9 mouse cellular contexts compared by ENCODE assay signal in genomic region chrX:99808375-99808774, GRCm38 (mm10). TPM values are rescaled to one million over a fixed set of nuclear protein-coding genes. Genes with fewer than 3 reads are reported as not detected.
DNase-seq lines count a peak whose midpoint lies in the region; ATAC-seq and TF ChIP-seq lines count a peak whose summit lies in the region.
"Had no signal": no experiment of that assay in that cellular context is flagged by ENCODE, and none has a peak within 500 bp of the region (broad histone marks: within the 10 kb centered on the region; RNA-seq: fewer than 3 reads in every experiment).

No protein-coding gene starts in this region.

- no peak overlapping the region for H3K4me3 ChIP-seq in gastrocnemius, adult 2 months
- no peak overlapping the region for H3K4me3 ChIP-seq in lung, postnatal 0 days (ENCODE audit: low read depth, low read length)
- H3K4me3 ChIP-seq: liver, embryonic 13.5 days had no signal

- WGBS in lung, postnatal 0 days: 36% methylated on average over 1 of the region's 1 CpGs

- TF ChIP-seq CTCF in gastrocnemius, adult 2 months (IDR thresholded peaks at IDR 0.05): peak; percentile 49
- TF ChIP-seq CTCF in lung, postnatal 0 days (IDR thresholded peaks at IDR 0.05): peak; percentile 41

- H3K9ac ChIP-seq in lung, postnatal 0 days (replicated peaks; ENCODE audit: low read depth): no peak overlapping the region
- H3K9ac ChIP-seq: liver, embryonic 13.5 days had no signal

- H3K4me2 ChIP-seq in lung, postnatal 0 days (replicated peaks; ENCODE audit: low read depth, low read length): no peak overlapping the region
- H3K4me2 ChIP-seq: liver, embryonic 13.5 days had no signal

- intact Hi-C loops in gastrocnemius, adult 2 months (cut with DNase I): loop anchor here (1.0 kb wide), 1 partner anchor 672 kb away; no protein-coding TSS in a partner anchor
- intact Hi-C loops in gastrocnemius, postnatal 14 days (cut with DNase I; ENCODE audit: low total_unique reads): no loop called here
- intact Hi-C loops in left cerebral cortex, postnatal 25 days (cut with DNase I): loop anchor here (1.0 to 5.0 kb wide), 2 partner anchors 584 to 672 kb away; no protein-coding TSS in a partner anchor

- no peaks in the 10 kb centered on the region for H3K9me3 ChIP-seq in lung, postnatal 0 days (ENCODE audit: low read length)
- H3K9me3 ChIP-seq: liver, embryonic 13.5 days had no signal

- TF ChIP-seq EP300 in lung, postnatal 0 days (IDR thresholded peaks at IDR 0.05): no peak

- H3K27ac ChIP-seq in gastrocnemius, adult 2 months: no peak overlapping the region
- H3K27ac ChIP-seq in lung, postnatal 0 days (ENCODE audit: low read length): no peak overlapping the region
- H3K27ac ChIP-seq: liver, embryonic 13.5 days had no signal

- no peaks in the 10 kb centered on the region for H3K4me1 ChIP-seq in lung, postnatal 0 days (ENCODE audit: insufficient read depth, low read depth, low read length)
- H3K4me1 ChIP-seq: liver, embryonic 13.5 days had no signal

- ATAC-seq in lung, postnatal 0 days: no peak
- ATAC-seq in erythroblast, adult 5-6 weeks (replicated peaks; ENCODE audit: low FRiP score, poor library complexity, severe bottlenecking): no peak
- no peak for ATAC-seq in megakaryocyte-erythroid progenitor cell, adult 5-6 weeks (replicated peaks; ENCODE audit: low FRiP score, low TSS enrichment, poor library complexity, severe bottlenecking)

- no peaks in the 10 kb centered on the region for H3K27me3 ChIP-seq in lung, postnatal 0 days (replicated peaks; ENCODE audit: insufficient read depth, low read length)
- H3K27me3 ChIP-seq: liver, embryonic 13.5 days had no signal

- H3K36me3 ChIP-seq in lung, postnatal 0 days (ENCODE audit: insufficient read depth, low read length): no peaks in the 10 kb centered on the region
- H3K36me3 ChIP-seq: liver, embryonic 13.5 days had no signal

- no peak for DNase-seq in gastrocnemius, adult 2 months
- DNase-seq in gastrocnemius, postnatal 14 days: no peak
- DNase-seq in lung, postnatal 0 days (ENCODE audit: low spot score): no peak
- DNase-seq in lung, adult 18-20 months: no peak
- DNase-seq in cerebellum, adult 8-10 months: peak; percentile 44
- peak; percentile 16 to 44 for DNase-seq in left cerebral cortex, postnatal 25 days (ENCODE audit: low spot score in 2 of 2)
- DNase-seq: liver, embryonic 13.5 days had no signal

RNA-seq across cellular contexts. Expression of gene Tmem28, which starts 12.4 kb away (rescaled TPM):
- total RNA-seq in gastrocnemius, adult 2 months (2021): under 1 TPM; 0.13 to 0.17 TPM
- total RNA-seq in gastrocnemius, postnatal 14 days (2021): under 1 TPM; 0.11 to 0.31 TPM
- polyA plus RNA-seq in lung, postnatal 0 days (2015; fragmentation: Nextera tagmentation; extraction: Ambion mirVana): 0.02 TPM in 1 of 2 replicates, not detected in the other
- total RNA-seq in left cerebral cortex, postnatal 25 days (2021): 10 to 100 TPM; 20.3 to 20.9 TPM
- not detected in 2 replicates for total RNA-seq in erythroblast, adult 5-6 weeks (2015; ENCODE audit: low replicate concordance)
- 0.14 TPM in 1 of 2 replicates, not detected in the other for total RNA-seq in erythroblast, adult 5-6 weeks (2017; ENCODE audit: low replicate concordance)
- total RNA-seq in megakaryocyte-erythroid progenitor cell, adult 5-6 weeks (2014; fragmentation: Nextera tagmentation): not detected in 2 replicates
- not detected in 2 replicates for total RNA-seq in megakaryocyte-erythroid progenitor cell, adult 5-6 weeks (2017)
- polyA plus RNA-seq: liver, embryonic 13.5 days had no signal

Comparison
In these comparisons a context has a peak if more than half of its experiments do, and no peak if none do; other contexts are left out.
1. DNase-seq: peak in cerebellum, adult 8-10 months (single experiment) and left cerebral cortex, postnatal 25 days (2 of 2); none in gastrocnemius, adult 2 months (single experiment), gastrocnemius, postnatal 14 days (single experiment), lung, postnatal 0 days (single experiment) and lung, adult 18-20 months (0 of 2).
2. RNA of gene Tmem28, which starts 12.4 kb away (total RNA-seq): 20.3 to 20.9 TPM in left cerebral cortex, postnatal 25 days; 0.11 to 0.31 TPM in gastrocnemius, postnatal 14 days, 0.13 to 0.17 TPM in gastrocnemius, adult 2 months, 0.14 TPM in erythroblast, adult 5-6 weeks and not detected in megakaryocyte-erythroid progenitor cell, adult 5-6 weeks; every median in the first group is over 10 times any median in the second.